Mouse (Mus musculus): ENCODE results near the gene Prkg1. TPM values are rescaled to one million over a fixed set of nuclear protein-coding genes. Genes with fewer than 3 reads are reported as not detected.

Gene Prkg1
- polyA plus RNA-seq (2016; fragmentation: Nextera tagmentation; extraction: Ambion mirVana): 5.0 and 5.7 TPM in 2 replicates

- Histone ChIP-seq H3K9ac (replicated peaks) (peak within 1 kb of the TSS; percentile 55; the same call in 1 of the 2 replicates), H3K9me3 (no peaks in the 10 kb centered on the region), H3K4me2 (peak within 1 kb of the TSS; percentile 94), H3K27me3 (peaks cover 45% of the 10 kb centered on the region), H3K4me1 (replicated peaks) (peaks cover 22% of the 10 kb centered on the region), H3K4me3 (replicated peaks) (peak within 1 kb of the TSS; percentile 56), H3K36me3 (no peaks in the 10 kb centered on the region), H3K27ac (peak within 1 kb of the TSS; percentile 23; the same call in 1 of the 2 replicates)
- peak; percentile 57; the same call in 1 of the 2 replicates for ATAC-seq (ENCODE audit: insufficient number of reproducible peaks, insufficient read depth, low FRiP score, low TSS enrichment, low read depth)
- WGBS: 0% methylated on average over 22 of the region's 23 CpGs
These were observed at the start of gene Prkg1 for GRCm38 (mm10) chr19:31764801-31765340. Gene Prkg1 (minus strand): TSS chr19:31765033.

- Histone ChIP-seq H3K9me3 (no peaks in the 10 kb centered on the region), H3K36me3 (no peaks in the 10 kb centered on the region), H3K9ac (replicated peaks) (no peak overlapping the region), H3K27me3 (no peaks in the 10 kb centered on the region), H3K4me3 (replicated peaks) (no peak overlapping the region), H3K4me2 (no peak overlapping the region), H3K4me1 (replicated peaks) (0 out of 2 replicates have a peak, but pooled peaks cover 3% of the 10 kb centered on the region), H3K27ac (no peak overlapping the region)
- no peak for ATAC-seq (ENCODE audit: insufficient number of reproducible peaks, insufficient read depth, low FRiP score, low TSS enrichment, low read depth)
- WGBS: 83% methylated on average over 4 of the region's 4 CpGs
These were observed 48.3 kb upstream of the Prkg1 start for GRCm38 (mm10) chr19:31813087-31813486.

GRCm38 (mm10) chr19:31811371-31811770, 46.5 kb upstream of the Prkg1 start:
- Histone ChIP-seq H3K4me1 (replicated peaks) (0 out of 2 replicates have a peak, but pooled peaks cover 3% of the 10 kb centered on the region), H3K4me3 (replicated peaks) (no peak overlapping the region), H3K36me3 (no peaks in the 10 kb centered on the region), H3K9me3 (no peaks in the 10 kb centered on the region), H3K27me3 (no peaks in the 10 kb centered on the region), H3K27ac (no peak overlapping the region), H3K9ac (replicated peaks) (no peak overlapping the region), H3K4me2 (no peak overlapping the region)
- ATAC-seq (ENCODE audit: insufficient number of reproducible peaks, insufficient read depth, low FRiP score, low TSS enrichment, low read depth): no peak
- WGBS: 25% methylated on average over 5 of the region's 5 CpGs

GRCm38 (mm10) chr19:31805391-31805790, 40.6 kb upstream of the Prkg1 start:
- WGBS: 61% methylated on average over 7 of the region's 7 CpGs
- Histone ChIP-seq H3K4me3 (replicated peaks) (no peak overlapping the region), H3K4me2 (no peak overlapping the region), H3K27ac (0 out of 2 replicates have a peak overlapping the region, but pooled peaks have one; percentile 17), H3K9ac (replicated peaks) (no peak overlapping the region), H3K36me3 (no peaks in the 10 kb centered on the region), H3K4me1 (replicated peaks) (peaks cover 10% of the 10 kb centered on the region), H3K9me3 (no peaks in the 10 kb centered on the region), H3K27me3 (no peaks in the 10 kb centered on the region)
- peak; percentile 42; the same call in 1 of the 2 replicates for ATAC-seq (ENCODE audit: insufficient number of reproducible peaks, insufficient read depth, low FRiP score, low TSS enrichment, low read depth)

- Histone ChIP-seq H3K27me3 (no peaks in the 10 kb centered on the region), H3K4me3 (replicated peaks) (no peak overlapping the region), H3K9me3 (no peaks in the 10 kb centered on the region), H3K4me2 (no peak overlapping the region), H3K27ac (no peak overlapping the region), H3K36me3 (no peaks in the 10 kb centered on the region), H3K4me1 (replicated peaks) (no peaks in the 10 kb centered on the region), H3K9ac (replicated peaks) (no peak overlapping the region)
- no peak for ATAC-seq (ENCODE audit: insufficient number of reproducible peaks, insufficient read depth, low FRiP score, low TSS enrichment, low read depth)
- WGBS: 56% methylated on average over 9 of the region's 9 CpGs
These were observed 30.7 kb upstream of the Prkg1 start for GRCm38 (mm10) chr19:31795485-31796046.

GRCm38 (mm10) chr19:31791724-31792123, 26.9 kb upstream of the Prkg1 start:
- no peak for ATAC-seq (ENCODE audit: insufficient number of reproducible peaks, insufficient read depth, low FRiP score, low TSS enrichment, low read depth)
- no peak overlapping the region for H3K4me2 ChIP-seq
- H3K27ac ChIP-seq: no peak overlapping the region
- H3K9me3 ChIP-seq: no peaks in the 10 kb centered on the region
- H3K4me1 ChIP-seq (replicated peaks): no peaks in the 10 kb centered on the region
- no peaks in the 10 kb centered on the region for H3K27me3 ChIP-seq
- H3K9ac ChIP-seq (replicated peaks): no peak overlapping the region
- no peak overlapping the region for H3K4me3 ChIP-seq (replicated peaks)
- H3K36me3 ChIP-seq: no peaks in the 10 kb centered on the region
- WGBS: 35% methylated on average over 3 of the region's 3 CpGs

- ATAC-seq (ENCODE audit: insufficient number of reproducible peaks, insufficient read depth, low FRiP score, low TSS enrichment, low read depth): no peak
- no peak overlapping the region for H3K4me2 ChIP-seq
- no peaks in the 10 kb centered on the region for H3K4me1 ChIP-seq (replicated peaks)
- no peaks in the 10 kb centered on the region for H3K36me3 ChIP-seq
- 94% methylated on average over 3 of the region's 3 CpGs for WGBS
- H3K27ac ChIP-seq: no peak overlapping the region
- no peaks in the 10 kb centered on the region for H3K9me3 ChIP-seq
- no peaks in the 10 kb centered on the region for H3K27me3 ChIP-seq
- H3K9ac ChIP-seq (replicated peaks): no peak overlapping the region
- H3K4me3 ChIP-seq (replicated peaks): no peak overlapping the region
These were observed 16.7 kb upstream of the Prkg1 start for GRCm38 (mm10) chr19:31781521-31782018.

GRCm38 (mm10) chr19:31781077-31781476, 16.2 kb upstream of the Prkg1 start:
- H3K4me2 ChIP-seq: no peak overlapping the region
- no peaks in the 10 kb centered on the region for H3K27me3 ChIP-seq
- H3K4me3 ChIP-seq (replicated peaks): no peak overlapping the region
- no peaks in the 10 kb centered on the region for H3K4me1 ChIP-seq (replicated peaks)
- WGBS: 58% methylated on average over 2 of the region's 2 CpGs
- H3K9ac ChIP-seq (replicated peaks): no peak overlapping the region
- no peak overlapping the region for H3K27ac ChIP-seq
- H3K9me3 ChIP-seq: no peaks in the 10 kb centered on the region
- no peaks in the 10 kb centered on the region for H3K36me3 ChIP-seq
- ATAC-seq (ENCODE audit: insufficient number of reproducible peaks, insufficient read depth, low FRiP score, low TSS enrichment, low read depth): no peak

- no peak for ATAC-seq (ENCODE audit: insufficient number of reproducible peaks, insufficient read depth, low FRiP score, low TSS enrichment, low read depth)
- H3K4me3 ChIP-seq (replicated peaks): no peak overlapping the region
- 97% methylated on average over 1 of the region's 1 CpGs for WGBS
These were observed 15.4 kb upstream of the Prkg1 start for GRCm38 (mm10) chr19:31780222-31780621.

GRCm38 (mm10) chr19:31779021-31779420, 14.2 kb upstream of the Prkg1 start:
- H3K9ac ChIP-seq (replicated peaks): no peak overlapping the region
- H3K27ac ChIP-seq: no peak overlapping the region
- H3K9me3 ChIP-seq: no peaks in the 10 kb centered on the region
- no peaks in the 10 kb centered on the region for H3K4me1 ChIP-seq (replicated peaks)
- 85% methylated on average over 4 of the region's 4 CpGs for WGBS
- no peak for ATAC-seq (ENCODE audit: insufficient number of reproducible peaks, insufficient read depth, low FRiP score, low TSS enrichment, low read depth)
- H3K27me3 ChIP-seq: no peaks in the 10 kb centered on the region
- no peak overlapping the region for H3K4me3 ChIP-seq (replicated peaks)
- no peaks in the 10 kb centered on the region for H3K36me3 ChIP-seq
- H3K4me2 ChIP-seq: no peak overlapping the region

More at GRCm38 (mm10) chr19:31780222-31780621, 15.4 kb upstream of the Prkg1 start:
- Histone ChIP-seq H3K36me3 (no peaks in the 10 kb centered on the region), H3K4me2 (no peak overlapping the region), H3K27ac (no peak overlapping the region), H3K4me1 (replicated peaks) (no peaks in the 10 kb centered on the region), H3K9me3 (no peaks in the 10 kb centered on the region), H3K27me3 (no peaks in the 10 kb centered on the region), H3K9ac (replicated peaks) (no peak overlapping the region)

GRCm38 (mm10) chr19:31767004-31767403, 2.2 kb upstream of the Prkg1 start:
- H3K4me2 ChIP-seq: no peak overlapping the region
- no peak overlapping the region for H3K9ac ChIP-seq (replicated peaks)
- no peak overlapping the region for H3K27ac ChIP-seq
- no peaks in the 10 kb centered on the region for H3K9me3 ChIP-seq
- no peak for ATAC-seq (ENCODE audit: insufficient number of reproducible peaks, insufficient read depth, low FRiP score, low TSS enrichment, low read depth)
- peaks cover 37% of the 10 kb centered on the region for H3K27me3 ChIP-seq
- no peaks in the 10 kb centered on the region for H3K36me3 ChIP-seq
- H3K4me3 ChIP-seq (replicated peaks): no peak overlapping the region
- WGBS: 7% methylated on average over 3 of the region's 3 CpGs
- H3K4me1 ChIP-seq (replicated peaks): peaks cover 22% of the 10 kb centered on the region

All from limb, embryonic 12.5 days (tissue).